Mouse (Mus musculus): ENCODE measurements around the gene Lamb1.

DNA sequence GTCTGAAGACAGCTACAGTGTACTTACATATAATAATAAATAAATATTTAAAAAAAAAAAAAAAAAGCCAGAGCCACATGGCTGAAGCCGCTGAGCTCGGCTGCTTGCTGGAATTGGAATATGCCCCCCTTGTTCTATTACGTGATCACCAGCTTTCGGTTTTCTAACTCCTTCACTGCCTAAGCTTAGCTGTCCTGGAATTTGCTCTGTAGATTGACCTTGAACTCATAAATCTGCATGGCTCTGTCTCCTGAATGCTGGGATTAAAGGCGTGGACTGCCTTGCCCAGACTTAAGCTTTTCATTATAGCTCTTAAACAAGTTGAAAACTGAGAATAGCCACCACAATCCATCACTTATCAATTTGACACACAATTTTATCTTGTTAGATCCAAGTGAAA lies 47.8 kb upstream of the Lamb1 start:
- TF ChIP-seq USF1 (IDR thresholded peaks at IDR 0.05; ENCODE audit: low read depth) (no peak), CTCF (IDR thresholded peaks at IDR 0.05; ENCODE audit: control insufficient read depth, insufficient read depth, insufficient read length) (no peak)

Data from C2C12 (cell line).